Mouse (Mus musculus) thymus, postnatal 10 days (tissue): Measurements from ENCODE around the gene Rxrg.

Experiments
- DNase-seq, 2 experiments: peaks; one replicate each; pipeline ENCODE4 v3.0.0; 2021; ENCODE audit warnings: low spot score in 2 of 2

Gene Rxrg

DNA sequence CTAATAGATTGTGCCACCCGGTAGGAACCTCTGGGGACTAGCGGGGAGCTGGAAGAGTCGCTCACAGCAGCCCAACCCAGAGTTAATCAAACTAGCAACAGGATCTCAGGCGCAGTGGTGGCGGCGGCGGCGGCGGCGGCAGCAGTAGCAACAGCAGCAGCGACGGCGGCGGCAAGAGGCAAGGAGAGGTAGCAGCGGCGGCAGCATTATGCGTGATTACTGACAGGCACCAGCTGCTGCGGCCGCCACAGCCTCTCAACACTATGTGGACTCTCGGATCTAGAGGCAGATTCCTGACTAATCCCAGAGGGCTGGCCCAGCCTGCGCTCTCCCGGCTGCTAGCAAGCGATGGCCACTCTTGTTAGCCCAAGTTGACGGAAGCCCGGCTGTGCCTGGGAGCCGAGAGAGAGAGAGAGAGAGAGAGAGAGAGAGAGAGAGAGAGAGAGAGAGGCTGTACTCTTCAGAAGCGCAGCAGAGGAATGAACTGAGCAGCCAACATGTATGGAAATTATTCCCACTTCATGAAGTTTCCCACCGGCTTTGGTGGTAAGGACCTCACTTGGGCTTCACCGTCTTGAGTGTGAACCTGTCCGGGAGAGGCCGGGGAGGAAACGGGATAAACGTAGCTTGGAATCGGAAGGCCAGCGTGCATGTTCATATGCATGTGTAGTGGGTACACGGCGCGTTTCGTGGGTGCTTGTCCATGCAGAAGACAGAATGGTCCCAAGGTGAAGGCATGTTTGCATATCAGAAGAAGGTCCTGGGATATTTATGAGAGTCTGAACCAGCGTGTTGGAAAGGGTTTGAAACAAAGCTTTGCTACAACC, at the start of gene Rxrg:
Rxrg (plus strand) TSS at position 130 of the 827 bp plus-strand sequence.
- peak in 1 of 2 experiments; percentile 9 for DNase-seq

DNA sequence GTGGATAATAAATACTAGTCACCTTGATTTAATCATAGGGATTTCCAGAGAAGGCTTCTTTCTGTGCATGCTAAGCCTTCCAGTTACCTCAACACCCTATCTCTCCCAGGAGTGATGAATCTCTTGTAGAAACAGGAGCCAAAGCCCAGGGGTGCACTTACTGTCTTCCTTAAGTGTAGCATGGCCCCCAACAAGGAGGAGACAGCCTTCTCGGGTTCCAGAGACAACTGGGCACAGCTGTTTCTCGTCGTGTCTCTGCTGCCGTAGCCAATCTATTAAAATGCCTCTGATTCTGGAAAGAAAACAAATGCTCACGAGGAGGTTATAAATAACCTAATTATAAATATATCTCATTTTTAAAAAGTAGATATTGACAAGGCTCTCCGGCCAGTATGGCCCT, 48.9 kb upstream of the Rxrg start:
- no peak for DNase-seq

DNA sequence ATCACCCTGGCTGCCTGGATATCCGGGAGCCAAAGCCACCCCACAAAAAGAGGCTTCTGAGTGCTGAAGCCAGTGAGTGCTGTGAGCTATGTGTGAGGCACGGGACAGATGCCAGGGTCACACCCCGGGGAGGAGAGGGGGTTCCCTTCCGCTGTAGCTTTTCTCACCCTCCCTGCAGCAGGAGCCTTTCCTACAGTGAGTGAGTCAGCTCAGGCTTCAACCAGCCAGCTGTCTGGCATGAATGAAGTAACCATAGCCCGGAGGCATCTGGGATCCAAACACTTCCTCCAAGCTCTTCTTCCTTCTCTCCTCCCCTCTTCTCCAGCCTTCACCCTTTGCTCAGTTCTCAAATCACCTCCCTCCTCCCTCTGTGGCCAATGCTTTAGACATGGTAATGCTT, 46.6 kb upstream of the Rxrg start:
- DNase-seq, result peak; percentile 7

DNA sequence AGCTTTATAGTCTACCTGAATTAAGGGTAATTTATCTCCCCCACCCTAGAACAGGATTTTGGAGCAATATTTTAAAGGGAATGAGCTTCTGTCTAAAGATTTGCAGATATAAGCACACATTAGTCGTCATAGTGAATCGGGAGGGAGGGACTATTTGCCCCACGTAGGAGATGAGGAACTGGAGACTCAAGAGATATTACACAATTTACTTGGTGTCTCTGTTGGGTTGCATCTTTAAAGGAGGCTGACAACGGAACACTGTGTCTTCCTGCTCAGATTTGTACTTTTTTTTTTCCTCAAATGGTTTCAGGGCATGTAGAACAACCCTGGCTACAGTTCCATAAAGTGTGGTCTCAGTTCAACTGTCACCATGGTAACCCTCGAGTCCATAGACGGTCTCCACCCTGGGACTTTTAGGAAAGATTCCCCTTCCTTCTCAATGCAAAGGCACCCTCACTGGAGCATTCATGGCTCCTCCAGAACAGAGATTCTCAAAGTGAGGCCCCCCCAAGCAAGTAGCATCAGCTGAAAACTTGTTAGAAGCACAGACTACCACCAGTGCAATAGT, 44.1 kb upstream of the Rxrg start:
- no peak for DNase-seq

DNA sequence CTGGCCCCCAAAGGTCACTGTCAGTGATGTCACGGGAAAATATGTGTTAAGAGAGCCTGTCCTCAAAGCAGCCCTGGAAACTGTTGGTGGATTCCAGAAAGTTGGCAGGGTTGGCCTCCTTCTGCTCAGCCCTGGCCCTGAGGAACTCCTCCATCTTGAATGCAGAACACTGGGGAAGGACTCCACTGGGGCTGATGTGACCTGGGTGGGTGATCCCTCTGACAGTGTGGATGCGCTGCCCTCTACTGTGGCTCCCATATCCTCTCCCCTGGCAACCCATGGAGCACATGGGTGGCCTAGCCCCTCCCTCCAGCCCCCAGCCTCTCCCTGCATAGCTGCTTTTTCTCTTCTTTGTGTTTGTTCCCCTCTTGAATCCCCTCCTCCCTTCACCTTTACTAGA, 31.6 kb upstream of the Rxrg start:
- no peak for DNase-seq

DNA sequence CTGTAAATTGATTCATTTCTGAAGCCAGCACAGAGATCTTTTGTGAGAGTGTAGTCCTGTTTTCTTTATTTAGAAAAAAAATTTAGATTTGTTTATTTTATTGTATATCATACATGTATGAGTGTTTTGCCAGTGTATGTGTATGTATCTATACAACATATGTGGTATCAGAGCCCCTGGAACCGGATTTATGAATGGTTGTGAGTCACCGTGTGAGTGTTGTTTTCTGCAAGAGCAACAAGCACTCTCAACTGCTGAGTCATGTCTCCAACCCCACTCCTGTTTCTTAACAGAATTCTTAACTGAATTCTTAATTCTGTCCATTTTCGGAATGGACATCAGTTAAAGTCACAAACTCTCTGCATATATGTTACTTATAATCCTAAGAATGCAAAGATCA, 19.1 kb upstream of the Rxrg start:
- no peak for DNase-seq

DNA sequence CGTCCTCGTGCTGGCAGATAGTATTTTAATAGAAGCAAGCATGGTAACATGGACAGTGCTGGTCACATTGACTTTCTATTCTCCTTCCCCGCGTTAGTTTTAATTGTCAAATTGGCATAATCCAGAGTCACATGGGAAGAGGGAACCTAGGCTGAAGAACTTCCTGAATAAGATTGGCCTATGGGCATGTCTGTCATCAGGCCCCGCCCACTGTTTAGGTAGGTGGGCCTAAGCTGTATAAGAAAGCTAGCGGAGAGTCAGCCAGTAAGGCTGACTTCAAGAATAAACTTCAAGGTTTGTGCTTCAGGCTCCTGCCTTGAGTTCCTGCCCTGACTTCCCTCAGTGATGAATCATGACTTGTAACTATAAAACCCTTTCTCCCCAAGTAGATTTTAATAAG, 15.0 kb upstream of the Rxrg start:
- DNase-seq, result no peak

DNA sequence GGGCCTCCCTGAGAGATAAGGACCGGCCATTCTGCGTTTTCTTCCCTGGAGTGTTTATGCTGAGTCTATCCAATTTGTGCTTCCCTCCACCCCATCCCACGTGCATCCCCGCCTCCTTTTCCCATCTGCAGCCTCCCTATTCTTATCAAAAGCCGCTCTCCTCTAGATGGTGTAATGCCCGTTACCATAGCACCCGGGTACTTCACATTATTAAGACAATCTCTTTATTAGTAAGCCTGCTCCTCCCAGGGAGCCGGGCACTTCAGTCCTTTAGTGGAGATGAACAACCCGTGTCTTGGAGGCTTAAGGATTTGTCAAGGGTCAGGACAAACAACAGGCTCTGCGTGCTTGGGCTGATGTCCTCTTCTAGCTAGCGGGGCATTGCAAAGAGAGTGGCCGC, 14.3 kb upstream of the Rxrg start:
- DNase-seq, result no peak

DNA sequence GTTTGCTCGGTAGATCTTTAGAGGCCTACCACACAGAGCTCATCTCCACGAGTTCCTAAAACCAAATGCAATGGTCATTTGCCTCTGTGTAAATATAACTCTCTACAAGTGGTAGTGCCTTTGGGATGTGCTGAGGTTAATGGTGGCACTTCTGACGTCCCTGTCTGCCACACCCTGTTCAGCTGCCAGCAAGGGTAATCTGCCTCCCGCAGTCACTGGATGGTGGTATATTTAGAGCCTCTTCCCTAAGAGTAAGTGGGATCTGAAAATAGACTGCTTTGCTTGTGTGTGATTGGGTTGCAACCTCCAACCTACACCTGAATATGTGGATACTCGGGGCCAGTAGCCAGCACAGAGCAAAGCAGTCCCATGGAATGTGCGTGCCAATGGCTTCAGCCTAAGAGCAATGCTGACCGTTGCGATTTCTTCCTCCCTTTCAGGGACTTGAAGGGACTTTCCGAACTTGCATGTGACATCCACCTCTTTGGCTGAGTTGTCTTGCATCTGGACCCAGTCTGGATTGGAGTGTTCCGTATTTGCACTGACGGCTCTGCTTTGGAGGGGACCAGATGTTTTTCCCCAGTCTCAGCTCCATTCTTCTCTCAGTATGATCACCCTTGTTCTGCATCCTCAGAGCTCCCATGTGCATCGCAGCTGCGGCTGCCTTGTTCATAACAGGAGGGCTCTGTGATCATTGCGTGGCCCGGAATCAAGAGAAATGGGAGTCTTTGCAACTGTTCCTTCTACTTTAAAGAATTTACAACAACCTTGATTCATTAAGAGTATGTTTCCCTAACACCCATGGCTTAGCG, 9.2 kb upstream of the Rxrg start:
- no peak for DNase-seq

DNA sequence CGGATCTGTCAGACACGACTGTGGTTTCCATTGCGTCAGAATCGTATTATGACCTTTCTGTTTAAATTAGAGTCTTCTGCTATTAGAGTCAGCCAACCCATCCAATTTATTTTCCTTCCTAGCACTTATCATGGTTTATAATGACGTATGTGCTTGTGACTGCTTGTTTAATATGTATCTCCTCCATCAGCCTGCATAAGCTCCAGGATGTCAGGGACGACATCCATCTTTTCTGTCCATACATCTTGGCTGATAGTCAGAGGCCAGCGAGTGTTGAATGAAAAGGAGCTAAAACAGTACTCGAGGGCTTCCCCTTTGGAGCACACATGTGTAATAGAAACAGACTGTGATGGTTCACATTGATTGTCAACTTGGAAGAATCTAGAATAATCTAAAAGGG, 6.0 kb upstream of the Rxrg start:
- no peak for DNase-seq

DNA sequence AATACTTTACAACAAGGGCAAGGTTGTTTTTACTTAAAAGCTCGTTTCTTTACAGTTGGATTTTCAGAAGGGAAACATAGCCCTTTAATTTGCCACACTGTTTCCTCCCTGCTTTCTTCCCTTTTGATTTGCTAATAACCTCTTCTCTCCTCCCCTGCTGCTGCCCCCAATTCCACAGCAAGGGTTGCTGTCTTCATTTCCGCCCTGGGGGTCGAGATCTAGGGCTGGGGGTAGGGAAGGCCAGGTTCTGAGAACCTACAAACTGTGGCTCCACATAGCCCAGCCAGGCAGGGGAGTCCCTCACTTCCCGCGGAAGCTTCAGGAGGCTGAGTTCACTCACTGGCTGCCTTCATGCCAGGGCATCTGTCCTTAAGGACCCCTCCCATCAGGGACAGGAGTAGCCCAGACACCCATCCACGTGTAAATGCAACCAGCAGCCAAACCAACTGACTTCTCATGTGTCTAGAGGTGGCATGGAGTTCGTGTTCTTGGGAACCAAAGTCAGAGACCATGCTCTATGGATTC, 1.1 kb downstream of the Rxrg start:
- no peak for DNase-seq

DNA sequence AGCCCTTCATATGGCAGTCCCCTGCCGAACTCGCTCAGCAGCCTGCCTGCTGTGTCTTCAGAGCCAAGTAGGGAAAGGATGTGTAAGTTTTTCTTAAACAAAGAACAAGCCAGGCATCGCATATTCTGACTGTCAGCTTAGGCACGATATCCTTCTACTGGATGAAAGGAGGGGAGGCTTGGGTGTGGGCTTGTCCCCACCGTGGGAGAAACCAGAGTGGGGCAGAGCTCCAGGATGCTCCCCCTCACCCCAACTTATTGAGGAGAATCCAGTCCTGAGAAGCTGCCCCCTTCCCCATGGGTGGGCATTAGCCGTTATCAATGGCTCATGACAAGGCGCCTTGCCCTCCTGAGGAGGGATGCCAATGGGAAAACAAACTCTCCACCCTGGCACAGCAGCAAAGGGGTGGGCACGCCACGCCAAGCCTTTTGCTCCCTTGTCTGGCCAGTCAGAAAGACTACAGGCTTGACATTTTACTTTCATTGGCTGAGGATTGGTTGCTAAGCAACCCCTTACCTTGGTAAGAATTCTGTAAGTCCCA, 10.1 kb downstream of the Rxrg start:
- DNase-seq, result no peak

DNA sequence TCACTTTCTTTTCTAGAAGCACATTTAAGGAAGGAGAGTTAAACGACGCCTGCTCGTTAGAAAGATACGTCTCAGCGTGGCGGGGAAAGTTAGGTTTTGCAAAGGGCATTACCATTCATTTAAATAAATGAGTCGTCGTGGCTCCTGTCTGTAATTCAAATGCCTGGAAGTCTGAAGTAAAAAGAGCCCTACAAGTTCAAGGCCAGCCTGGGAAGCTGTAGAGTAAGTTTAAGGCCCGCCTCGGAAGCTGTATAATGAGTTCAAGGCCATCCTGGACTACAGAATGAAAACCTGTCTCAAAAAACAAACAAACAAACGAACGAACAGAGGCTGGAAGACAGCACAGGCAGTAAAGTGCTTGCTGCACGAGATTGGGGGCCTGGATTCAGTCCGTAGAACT, 18.9 kb downstream of the Rxrg start:
- DNase-seq, result no peak

DNA sequence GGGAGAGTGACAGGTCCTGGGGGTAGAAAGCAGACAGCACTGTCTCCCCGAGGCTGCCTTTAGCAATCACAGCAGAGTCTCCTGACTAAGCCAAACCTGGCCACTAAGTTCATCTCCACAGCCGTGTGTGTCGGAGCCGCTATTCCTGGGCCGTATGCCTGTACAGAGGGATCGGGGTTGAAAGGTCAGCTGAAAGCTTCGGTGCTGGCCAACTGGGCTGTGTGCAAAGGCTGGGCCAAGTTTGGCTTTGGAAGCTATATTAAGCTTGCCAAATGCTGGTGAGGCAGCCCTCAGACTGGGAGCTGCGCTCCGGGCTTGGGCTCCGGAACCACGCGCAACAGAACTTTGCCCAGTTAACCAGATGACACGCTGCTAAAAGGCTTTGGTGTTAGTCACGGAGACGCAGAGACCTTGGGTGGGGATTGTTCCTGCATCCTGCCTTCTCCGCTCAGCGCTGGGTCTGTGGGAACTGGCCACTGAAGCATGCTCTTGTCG, 19.9 kb downstream of the Rxrg start:
- DNase-seq, result no peak

DNA sequence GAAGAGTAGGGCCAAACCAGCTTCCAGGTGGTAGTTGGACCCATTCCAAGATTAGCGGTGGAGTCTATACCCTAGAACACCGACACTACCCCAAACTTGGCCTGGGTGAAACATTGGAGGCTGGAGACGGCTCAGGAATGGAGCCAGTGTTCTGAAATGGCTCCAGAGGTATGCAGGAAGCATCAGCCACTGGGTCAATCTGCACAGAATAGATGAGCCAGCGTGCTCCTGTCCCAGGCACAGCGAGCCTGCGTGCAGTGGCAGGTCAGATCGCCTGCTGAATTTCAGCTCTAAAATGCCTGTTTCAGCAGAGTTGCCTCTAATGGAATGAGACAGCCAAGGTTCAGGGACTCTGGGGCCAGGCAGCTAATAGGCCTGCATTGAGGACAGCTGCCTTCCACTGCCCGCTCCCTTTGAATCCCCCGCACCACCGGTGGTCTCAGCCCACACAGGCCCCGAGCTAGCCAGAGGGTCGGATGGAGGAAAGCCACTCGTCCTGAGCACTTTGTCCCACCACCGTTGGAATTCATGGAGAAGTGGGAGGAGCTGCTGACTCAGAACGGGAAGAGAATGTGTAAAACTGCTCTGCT, 22.1 kb downstream of the Rxrg start:
- no peak for DNase-seq

DNA sequence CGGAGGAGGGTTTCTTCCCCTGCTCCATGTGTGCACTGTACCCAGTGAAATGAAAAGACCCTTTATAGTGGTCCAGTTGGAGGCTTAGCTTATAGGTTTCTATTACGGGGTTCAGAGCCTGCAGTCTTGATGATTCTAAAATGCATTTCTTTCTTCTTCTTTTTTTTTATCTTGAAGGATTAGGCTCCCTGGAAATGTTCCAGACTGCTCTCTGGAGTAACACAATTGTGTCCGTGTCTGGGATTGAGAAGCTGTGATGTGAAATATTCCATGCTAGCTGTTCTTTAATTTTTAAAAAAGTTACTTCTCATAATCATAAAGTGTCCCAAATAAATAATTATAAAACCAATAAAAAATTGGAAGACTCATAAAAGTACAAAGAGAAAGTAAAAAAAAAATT, 26.9 kb downstream of the Rxrg start:
- no peak for DNase-seq

DNA sequence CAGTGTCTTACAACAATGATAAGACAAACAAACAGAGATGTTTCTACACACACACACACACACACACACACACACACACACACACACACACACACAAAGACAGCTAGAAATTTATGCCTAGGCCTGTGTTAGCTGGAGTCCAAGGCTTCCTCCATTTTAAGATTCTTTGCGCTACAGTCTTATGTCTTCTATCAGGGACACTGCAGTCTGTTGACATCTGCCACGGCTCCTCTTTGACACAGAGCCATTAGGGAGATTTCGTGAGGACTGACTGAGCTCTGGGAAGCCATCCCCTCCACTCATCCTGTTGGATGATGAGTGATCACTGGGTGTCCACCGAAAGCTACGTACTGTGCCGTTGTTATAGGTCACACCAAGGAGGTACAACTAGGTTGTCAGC, 33.6 kb downstream of the Rxrg start:
- no peak for DNase-seq

DNA sequence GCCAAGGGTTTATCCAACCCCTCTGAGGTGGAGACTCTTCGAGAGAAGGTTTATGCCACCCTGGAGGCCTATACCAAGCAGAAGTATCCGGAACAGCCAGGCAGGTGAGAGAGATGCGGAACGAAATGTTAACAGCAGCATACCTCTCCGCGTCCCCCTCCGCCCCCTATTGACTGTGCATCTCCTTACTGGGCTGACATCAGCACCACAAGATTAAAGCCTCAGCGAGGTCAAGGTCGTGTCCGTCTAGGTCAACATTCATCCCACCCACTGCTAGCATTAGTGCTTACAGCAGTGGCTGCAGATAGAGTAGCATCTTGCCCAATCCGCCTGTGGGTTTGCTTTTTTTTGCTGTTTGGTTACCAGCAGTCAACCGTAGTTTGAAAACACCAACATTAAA, 37.5 kb downstream of the Rxrg start:
- DNase-seq, result no peak

DNA sequence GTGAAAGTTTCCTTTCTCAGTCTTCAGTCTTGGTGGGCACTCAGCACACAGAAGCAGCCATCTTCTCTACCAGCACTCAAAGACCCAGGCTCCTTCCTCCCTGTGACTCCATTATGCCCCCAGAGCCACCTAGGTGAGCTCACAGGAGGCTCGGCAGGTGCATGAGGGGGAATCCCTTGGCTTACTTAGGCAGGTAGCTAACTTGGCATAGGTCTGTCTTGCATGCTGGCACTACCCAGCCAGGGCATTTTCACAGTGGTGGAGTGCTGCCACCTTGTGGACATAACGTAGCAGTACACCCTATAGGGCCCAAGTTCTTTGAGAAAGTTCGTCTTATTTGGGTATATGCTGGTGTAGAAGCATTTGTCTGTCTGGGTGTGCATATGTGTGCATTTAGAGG, 38.8 kb downstream of the Rxrg start:
- peak; percentile 18 to 39 for DNase-seq

DNA sequence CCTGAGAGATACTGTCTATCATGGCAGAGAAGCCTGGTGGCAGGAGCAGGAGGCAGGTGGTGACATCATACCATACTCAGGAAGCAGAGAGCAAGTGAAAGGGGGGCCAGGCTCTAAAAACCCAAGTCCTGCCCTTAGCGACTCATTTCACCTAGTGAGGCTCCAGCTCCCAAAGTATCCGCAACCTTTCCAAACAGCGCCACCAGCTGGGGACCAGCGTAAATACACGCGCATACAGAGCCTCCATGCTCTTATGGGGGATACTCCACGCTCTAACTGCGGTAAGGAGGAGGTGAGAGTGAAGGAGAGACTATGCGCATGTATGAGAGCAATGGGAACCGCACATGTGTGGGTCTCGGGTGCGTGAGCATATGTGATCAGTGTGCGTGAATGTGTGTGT, 39.9 kb downstream of the Rxrg start:
- peak in 1 of 2 experiments; percentile 36 for DNase-seq

DNA sequence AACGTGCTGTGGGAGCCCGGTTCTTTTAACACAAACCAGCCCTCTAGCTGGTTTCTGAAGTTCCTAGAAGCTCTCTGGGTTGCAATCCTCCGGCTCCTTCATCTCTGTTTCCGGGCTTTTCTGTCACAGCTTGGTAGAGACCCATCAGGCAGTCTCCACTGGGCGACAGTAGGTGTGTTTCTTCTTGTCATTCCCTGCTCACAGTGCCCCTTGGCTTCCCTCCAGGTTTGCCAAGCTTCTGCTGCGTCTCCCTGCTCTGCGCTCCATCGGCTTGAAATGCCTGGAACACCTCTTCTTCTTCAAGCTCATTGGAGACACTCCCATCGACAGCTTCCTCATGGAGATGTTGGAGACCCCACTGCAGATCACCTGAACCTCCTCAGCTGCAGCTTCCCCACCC, 40.7 kb downstream of the Rxrg start:
- DNase-seq, result no peak
